Mouse (Mus musculus): ENCODE measurements around the gene Trnau1ap. TPM values are rescaled to one million over a fixed set of nuclear protein-coding genes. Genes with fewer than 3 reads are reported as not detected.

Trnau1ap gene
- polyA plus RNA-seq, 1 experiment, result 19.6 TPM

- TF ChIP-seq CTCF (IDR thresholded peaks at IDR 0.05; ENCODE audit: extremely low read depth, insufficient read depth, insufficient read length, insufficient replicate concordance) (no peak), POLR2A (IDR thresholded peaks at IDR 0.05; ENCODE audit: low read depth, low read length) (no peak)
- H3K36me3 ChIP-seq (ENCODE audit: control insufficient read depth, insufficient read depth, low read length), result peaks cover 15% of the 10 kb centered on the region
- H3K4me1 ChIP-seq (ENCODE audit: control insufficient read depth, insufficient read depth, insufficient read length), result peaks cover 5% of the 10 kb centered on the region; the same call in 1 of the 2 replicates
- peak overlapping the region; percentile 85 for H3K4me3 ChIP-seq (ENCODE audit: extremely low read depth, insufficient read depth, insufficient read length)
- no peak for DNase-seq (ENCODE audit: low read depth in 1 of 2, low spot score in 2 of 2)
- H3K27ac ChIP-seq (ENCODE audit: insufficient read depth, low read length), result peak overlapping the region; percentile 30; the same call in 1 of the 2 replicates
- no peaks in the 10 kb centered on the region for H3K27me3 ChIP-seq (ENCODE audit: control insufficient read depth, insufficient read depth, low read length)
- 20% methylated on average over 10 of the region's 10 CpGs for WGBS
Measured at GRCm38 (mm10) chr4:132329835-132330354, 557 bp upstream of the Trnau1ap start.

DNA sequence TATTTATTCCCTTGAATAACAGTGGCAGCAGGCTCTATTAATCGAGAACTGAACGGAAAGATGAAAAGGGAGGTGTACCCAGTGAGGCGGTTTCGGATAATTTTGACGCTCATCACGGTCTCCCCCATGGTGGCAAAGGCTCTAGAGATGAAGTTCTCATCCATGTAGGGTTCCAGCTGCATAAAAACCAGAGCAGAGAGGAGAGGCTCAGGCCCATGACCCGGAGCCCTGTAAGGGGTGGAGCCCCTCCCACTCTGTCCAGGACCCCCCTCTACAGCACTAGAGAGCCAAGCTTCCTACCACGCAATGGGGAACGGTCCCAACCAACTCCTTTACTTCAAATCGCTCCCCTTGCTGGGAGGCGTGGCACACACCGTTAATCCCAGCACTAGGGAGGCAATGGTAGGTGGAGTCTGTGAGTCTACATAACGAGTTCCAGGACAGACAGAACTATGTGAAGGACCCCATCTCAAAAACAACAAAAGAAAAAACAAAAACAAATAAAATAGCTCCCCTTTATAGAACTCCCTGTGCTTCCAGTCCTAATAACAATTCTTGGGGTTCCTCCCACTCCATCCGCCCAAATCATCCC, 851 bp downstream of the Trnau1ap start:
- Histone ChIP-seq H3K4me3 (ENCODE audit: extremely low read depth, insufficient read depth, insufficient read length) (peak overlapping the region; percentile 85), H3K4me1 (ENCODE audit: control insufficient read depth, insufficient read depth, insufficient read length) (peaks cover 5% of the 10 kb centered on the region; the same call in 1 of the 2 replicates), H3K27ac (ENCODE audit: insufficient read depth, low read length) (peak overlapping the region; percentile 86; the same call in 1 of the 2 replicates), H3K36me3 (ENCODE audit: control insufficient read depth, insufficient read depth, low read length) (peaks cover 11% of the 10 kb centered on the region), H3K27me3 (ENCODE audit: control insufficient read depth, insufficient read depth, low read length) (no peaks in the 10 kb centered on the region)
- DNase-seq (ENCODE audit: low read depth in 1 of 2, low spot score in 2 of 2), result no peak
- WGBS, result 68% methylated on average over 14 of the region's 14 CpGs
- TF ChIP-seq POLR2A (IDR thresholded peaks at IDR 0.05; ENCODE audit: low read depth, low read length) (no peak), CTCF (IDR thresholded peaks at IDR 0.05; ENCODE audit: extremely low read depth, insufficient read depth, insufficient read length, insufficient replicate concordance) (no peak)

- H3K27ac ChIP-seq (ENCODE audit: insufficient read depth, low read length), result no peak overlapping the region
- 95% methylated on average over 5 of the region's 5 CpGs for WGBS
- peaks cover 5% of the 10 kb centered on the region; the same call in 1 of the 2 replicates for H3K4me1 ChIP-seq (ENCODE audit: control insufficient read depth, insufficient read depth, insufficient read length)
- H3K4me3 ChIP-seq (ENCODE audit: extremely low read depth, insufficient read depth, insufficient read length), result no peak overlapping the region
- H3K36me3 ChIP-seq (ENCODE audit: control insufficient read depth, insufficient read depth, low read length), result peaks cover 15% of the 10 kb centered on the region
- DNase-seq (ENCODE audit: low read depth in 1 of 2, low spot score in 2 of 2), result no peak
- H3K27me3 ChIP-seq (ENCODE audit: control insufficient read depth, insufficient read depth, low read length), result no peaks in the 10 kb centered on the region
- TF ChIP-seq CTCF (IDR thresholded peaks at IDR 0.05; ENCODE audit: extremely low read depth, insufficient read depth, insufficient read length, insufficient replicate concordance) (no peak), POLR2A (IDR thresholded peaks at IDR 0.05; ENCODE audit: low read depth, low read length) (no peak)
Measured at GRCm38 (mm10) chr4:132326481-132326880, 2.9 kb downstream of the Trnau1ap start.

GRCm38 (mm10) chr4:132315711-132316110, 13.6 kb downstream of the Trnau1ap start:
- Histone ChIP-seq H3K4me1 (ENCODE audit: control insufficient read depth, insufficient read depth, insufficient read length) (no peaks in the 10 kb centered on the region), H3K27me3 (ENCODE audit: control insufficient read depth, insufficient read depth, low read length) (no peaks in the 10 kb centered on the region), H3K4me3 (ENCODE audit: extremely low read depth, insufficient read depth, insufficient read length) (no peak overlapping the region), H3K27ac (ENCODE audit: insufficient read depth, low read length) (no peak overlapping the region), H3K36me3 (ENCODE audit: control insufficient read depth, insufficient read depth, low read length) (peaks cover 26% of the 10 kb centered on the region)
- 93% methylated on average over 8 of the region's 8 CpGs for WGBS
- no peak for DNase-seq (ENCODE audit: low read depth in 1 of 2, low spot score in 2 of 2)
- TF ChIP-seq POLR2A (IDR thresholded peaks at IDR 0.05; ENCODE audit: low read depth, low read length) (no peak), CTCF (IDR thresholded peaks at IDR 0.05; ENCODE audit: extremely low read depth, insufficient read depth, insufficient read length, insufficient replicate concordance) (no peak)

GRCm38 (mm10) chr4:132312627-132313026, 16.7 kb downstream of the Trnau1ap start:
- no peak overlapping the region for H3K4me3 ChIP-seq (ENCODE audit: extremely low read depth, insufficient read depth, insufficient read length)
- H3K4me1 ChIP-seq (ENCODE audit: control insufficient read depth, insufficient read depth, insufficient read length), result peaks cover 2% of the 10 kb centered on the region; the same call in 1 of the 2 replicates
- no peak for DNase-seq (ENCODE audit: low read depth in 1 of 2, low spot score in 2 of 2)
- 89% methylated on average over 5 of the region's 5 CpGs for WGBS
- no peak overlapping the region for H3K27ac ChIP-seq (ENCODE audit: insufficient read depth, low read length)
- H3K27me3 ChIP-seq (ENCODE audit: control insufficient read depth, insufficient read depth, low read length), result no peaks in the 10 kb centered on the region
- peaks cover 23% of the 10 kb centered on the region for H3K36me3 ChIP-seq (ENCODE audit: control insufficient read depth, insufficient read depth, low read length)
- TF ChIP-seq CTCF (IDR thresholded peaks at IDR 0.05; ENCODE audit: extremely low read depth, insufficient read depth, insufficient read length, insufficient replicate concordance) (no peak), POLR2A (IDR thresholded peaks at IDR 0.05; ENCODE audit: low read depth, low read length) (no peak)

GRCm38 (mm10) chr4:132311801-132312200, 17.5 kb downstream of the Trnau1ap start:
- no peak for DNase-seq (ENCODE audit: low read depth in 1 of 2, low spot score in 2 of 2)
- H3K27me3 ChIP-seq (ENCODE audit: control insufficient read depth, insufficient read depth, low read length), result no peaks in the 10 kb centered on the region
- whole genome bisulfite sequencing, result 84% methylated on average over 3 of the region's 3 CpGs
- H3K36me3 ChIP-seq (ENCODE audit: control insufficient read depth, insufficient read depth, low read length), result peaks cover 23% of the 10 kb centered on the region
- no peak for TF ChIP-seq POLR2A (IDR thresholded peaks at IDR 0.05; ENCODE audit: low read depth, low read length)
- no peak overlapping the region for H3K27ac ChIP-seq (ENCODE audit: insufficient read depth, low read length)
- H3K4me3 ChIP-seq (ENCODE audit: extremely low read depth, insufficient read depth, insufficient read length), result no peak overlapping the region
- peaks cover 2% of the 10 kb centered on the region; the same call in 1 of the 2 replicates for H3K4me1 ChIP-seq (ENCODE audit: control insufficient read depth, insufficient read depth, insufficient read length)

- Histone ChIP-seq H3K27ac (ENCODE audit: insufficient read depth, low read length) (no peak overlapping the region), H3K4me1 (ENCODE audit: control insufficient read depth, insufficient read depth, insufficient read length) (peaks cover 2% of the 10 kb centered on the region; the same call in 1 of the 2 replicates), H3K27me3 (ENCODE audit: control insufficient read depth, insufficient read depth, low read length) (no peaks in the 10 kb centered on the region), H3K4me3 (ENCODE audit: extremely low read depth, insufficient read depth, insufficient read length) (no peak overlapping the region), H3K36me3 (ENCODE audit: control insufficient read depth, insufficient read depth, low read length) (peaks cover 23% of the 10 kb centered on the region)
- TF ChIP-seq CTCF (IDR thresholded peaks at IDR 0.05; ENCODE audit: extremely low read depth, insufficient read depth, insufficient read length, insufficient replicate concordance), result no peak
- no peak for TF ChIP-seq POLR2A (IDR thresholded peaks at IDR 0.05; ENCODE audit: low read depth, low read length)
- DNase-seq (ENCODE audit: low read depth in 1 of 2, low spot score in 2 of 2), result no peak
- WGBS, result 71% methylated on average over 1 of the region's 1 CpGs
Measured at GRCm38 (mm10) chr4:132311209-132311608, 18.1 kb downstream of the Trnau1ap start.

Data from spleen, adult 2 months (tissue).